Mouse (Mus musculus) hindlimb bud, embryonic 11.5 days (tissue): ENCODE measurements around the gene Btbd35f7.
"Not testable (repeated sequence)": the region's sequence is repeated elsewhere in the genome, so short reads cannot be mapped to it uniquely, and the experiment has no call there.

Source experiments
- DNase-seq: peaks from one replicate; pipeline ENCODE4 v3.0.0-alpha.2; 2012; ENCODE audit warnings: low read depth, low spot score; ENCODE audit errors: extremely low spot score

Btbd35f7 gene

GRCm38 (mm10) chrX:5668767-5669166 is at the start of gene Btbd35f7:
TSS of gene Btbd35f7 (plus strand) at chrX:5669067.
- not testable (repeated sequence) for DNase-seq
